Mouse (Mus musculus) stomach, embryonic 14.5 days (tissue): Measurements from ENCODE around the gene Zbtb45. TPM values are rescaled to one million over a fixed set of nuclear protein-coding genes. Genes with fewer than 3 reads are reported as not detected.

Source experiments
- ATAC-seq: fragments of 200-750 bp; cut with Nextera tagmentation; 2 replicates; pipeline ENCODE4 v1.8.0; 2017; ENCODE audit warnings: low read depth, moderate TSS enrichment; ENCODE audit not compliant: insufficient number of reproducible peaks, insufficient read depth, low FRiP score
- H3K27ac ChIP-seq: fragments of 300-500 bp; sonication (generic); 2 replicates; pipeline ENCODE4 v1.5.1; 2014; ENCODE audit warnings: mild to moderate bottlenecking, low read length, moderate library complexity, mixed read lengths
- H3K27me3 ChIP-seq: fragments of 300-500 bp; sonication (generic); 2 replicates; pipeline ENCODE4 v1.6.1; 2014; ENCODE audit warnings: low read length, control low read depth, mixed read lengths; ENCODE audit not compliant: control insufficient read depth, insufficient read depth
- H3K36me3 ChIP-seq: fragments of 300-500 bp; sonication (generic); 2 replicates; pipeline ENCODE4 v1.6.1; 2014; ENCODE audit warnings: mild to moderate bottlenecking, control low read depth, low read length, moderate library complexity, mixed read lengths; ENCODE audit not compliant: control insufficient read depth, insufficient read depth
- H3K4me1 ChIP-seq: fragments of 300-500 bp; sonication (generic); 2 replicates; pipeline ENCODE4 v1.6.1; 2014; ENCODE audit warnings: low read length, control low read depth, mixed read lengths; ENCODE audit not compliant: control insufficient read depth, insufficient read depth
- H3K4me2 ChIP-seq: fragments of 300-500 bp; sonication (generic); replicated peaks from 2 replicates; pipeline ENCODE4 v1.6.1; 2014; ENCODE audit warnings: low read depth, low read length, control low read depth
- H3K4me3 ChIP-seq: fragments of 300-500 bp; sonication (generic); 2 replicates; pipeline ENCODE4 v1.5.1; 2014; ENCODE audit warnings: low read depth, low read length, control low read depth
- H3K9ac ChIP-seq: fragments of 300-500 bp; sonication (generic); replicated peaks from 2 replicates; pipeline ENCODE4 v1.6.1; 2014; ENCODE audit warnings: low read depth, mild to moderate bottlenecking, control low read depth, low read length, moderate library complexity, mixed read lengths
- H3K9me3 ChIP-seq: fragments of 300-500 bp; sonication (generic); 2 replicates; pipeline ENCODE4 v1.6.1; 2016; ENCODE audit warnings: low read depth, low read length, control low read depth; ENCODE audit not compliant: control insufficient read depth
- WGBS: fragments of 180-500 bp; shearing (Covaris S2); extraction: QIAGEN DNeasy Blood & Tissue Kit; methylation state at CpG from one replicate; pipeline ENCODE4 v1.1.7; 2014; 5-methylcytosine and 5-hydroxymethylcytosine counted together
- polyA plus RNA-seq: library from polyadenylated mRNA; unstranded; fragments of >200 nt; fragmentation: Nextera tagmentation; extraction: Ambion mirVana; gene quantifications from 2 replicates; pipeline ENCODE4 v1.2.1, GENCODE M21; 2014

Zbtb45 gene
- polyA plus RNA-seq, 1 experiment from 2014 or later: 21.3 TPM

- no peak overlapping the region for H3K9ac ChIP-seq
- H3K36me3 ChIP-seq: no peaks in the 10 kb centered on the region
- H3K4me3 ChIP-seq: no peak overlapping the region
- H3K4me1 ChIP-seq: no peaks in the 10 kb centered on the region
- no peak for ATAC-seq
- H3K4me2 ChIP-seq: no peak overlapping the region
- no peak overlapping the region for H3K27ac ChIP-seq
- H3K27me3 ChIP-seq: no peaks in the 10 kb centered on the region
- no peaks in the 10 kb centered on the region for H3K9me3 ChIP-seq
- WGBS: 71% methylated on average over 4 of the region's 4 CpGs
These were observed 50.9 kb downstream of the Zbtb45 start for GRCm38 (mm10) chr7:12958948-12959347.

- no peak for ATAC-seq
- 69% methylated on average over 5 of the region's 5 CpGs for WGBS
- H3K27ac ChIP-seq: no peak overlapping the region
These were observed 52.3 kb downstream of the Zbtb45 start for GRCm38 (mm10) chr7:12957511-12957910.

GRCm38 (mm10) chr7:12954896-12955295 is 54.9 kb downstream of the Zbtb45 start:
- Histone ChIP-seq H3K4me2 (no peak overlapping the region), H3K4me3 (no peak overlapping the region), H3K4me1 (no peaks in the 10 kb centered on the region), H3K9ac (no peak overlapping the region), H3K36me3 (no peaks in the 10 kb centered on the region), H3K27ac (no peak overlapping the region), H3K9me3 (no peaks in the 10 kb centered on the region), H3K27me3 (no peaks in the 10 kb centered on the region)
- WGBS: 47% methylated on average over 3 of the region's 3 CpGs
- ATAC-seq: no peak

More at GRCm38 (mm10) chr7:12957511-12957910, 52.3 kb downstream of the Zbtb45 start:
- Histone ChIP-seq H3K4me1 (no peaks in the 10 kb centered on the region), H3K4me2 (no peak overlapping the region), H3K27me3 (no peaks in the 10 kb centered on the region), H3K9me3 (no peaks in the 10 kb centered on the region), H3K9ac (no peak overlapping the region), H3K4me3 (no peak overlapping the region), H3K36me3 (no peaks in the 10 kb centered on the region)

Other genes starting within 250 kb of the Zbtb45 start
- gene Zscan18, start 206.4 kb downstream of the Zbtb45 start, polyA plus RNA-seq: 8.2 and 10.5 TPM in 2 replicates
- 23.9 and 24.4 TPM in 2 replicates for gene Zfp329, start 191.2 kb downstream of the Zbtb45 start, polyA plus RNA-seq
- 29.9 and 35.7 TPM in 2 replicates for gene Zfp110, start 175.3 kb downstream of the Zbtb45 start, polyA plus RNA-seq
- gene Zfp128, start 128.9 kb downstream of the Zbtb45 start, polyA plus RNA-seq: 4.5 and 4.6 TPM in 2 replicates
- gene Zscan22, start 112.2 kb downstream of the Zbtb45 start, polyA plus RNA-seq: 22.4 and 23.0 TPM in 2 replicates
- gene Rps5, start 87.7 kb downstream of the Zbtb45 start, polyA plus RNA-seq: 1,309 and 1,442 TPM in 2 replicates
- 0.97 and 1.4 TPM in 2 replicates for gene Rnf225, start 82.6 kb downstream of the Zbtb45 start, polyA plus RNA-seq
- gene Zfp324, start 44.2 kb downstream of the Zbtb45 start, polyA plus RNA-seq: 9.4 and 9.7 TPM in 2 replicates
- gene Zfp446, start 32.2 kb downstream of the Zbtb45 start, polyA plus RNA-seq: 8.7 and 9.2 TPM in 2 replicates
- not detected in 2 replicates for gene Slc27a5, start 11.8 kb downstream of the Zbtb45 start, polyA plus RNA-seq
- 386 and 397 TPM in 2 replicates for gene Trim28, start 10.9 kb downstream of the Zbtb45 start, polyA plus RNA-seq
- gene Chmp2a, start 24.8 kb upstream of the Zbtb45 start, polyA plus RNA-seq: 150 and 157 TPM in 2 replicates
- gene Ube2m, start 28.2 kb upstream of the Zbtb45 start, polyA plus RNA-seq: 56.6 and 59.6 TPM in 2 replicates
- gene Mzf1, start 44.7 kb upstream of the Zbtb45 start, polyA plus RNA-seq: 3.1 and 3.4 TPM in 2 replicates
- not detected in 2 replicates for gene Vmn1r85, start 85.1 kb upstream of the Zbtb45 start, polyA plus RNA-seq
- gene Vmn1r86, start 109.9 kb upstream of the Zbtb45 start, polyA plus RNA-seq: not detected in 2 replicates
- gene Vmn1r87, start 130.1 kb upstream of the Zbtb45 start, polyA plus RNA-seq: not detected in 2 replicates
- not detected in 2 replicates for gene Vmn1r88, start 149.5 kb upstream of the Zbtb45 start, polyA plus RNA-seq
- not detected in 2 replicates for gene Vmn1r89, start 203.0 kb upstream of the Zbtb45 start, polyA plus RNA-seq